Mouse (Mus musculus) layer of hippocampus, adult 6 months (tissue): ENCODE measurements around the gene Gm29797. TPM values are rescaled to one million over a fixed set of nuclear protein-coding genes. Genes with fewer than 3 reads are reported as not detected.

Experiments used
- long read RNA-seq, 2 experiments: library from polyadenylated mRNA; unstranded; transcript quantifications; one replicate each; pipeline ENCODE4 v2.0.0; 2019 to 2020
- polyA plus RNA-seq: library from polyadenylated mRNA; unstranded; fragments of <200 nt; fragmentation: Nextera tagmentation; gene quantifications from 2 replicates; pipeline ENCODE4 v1.2.3, GENCODE M21; 2021

The Gm29797 gene
- polyA plus RNA-seq, result not detected in 2 replicates
- long read RNA-seq, experiment 1, result 0 reads
- long read RNA-seq, experiment 2, result 0 reads

DNA sequence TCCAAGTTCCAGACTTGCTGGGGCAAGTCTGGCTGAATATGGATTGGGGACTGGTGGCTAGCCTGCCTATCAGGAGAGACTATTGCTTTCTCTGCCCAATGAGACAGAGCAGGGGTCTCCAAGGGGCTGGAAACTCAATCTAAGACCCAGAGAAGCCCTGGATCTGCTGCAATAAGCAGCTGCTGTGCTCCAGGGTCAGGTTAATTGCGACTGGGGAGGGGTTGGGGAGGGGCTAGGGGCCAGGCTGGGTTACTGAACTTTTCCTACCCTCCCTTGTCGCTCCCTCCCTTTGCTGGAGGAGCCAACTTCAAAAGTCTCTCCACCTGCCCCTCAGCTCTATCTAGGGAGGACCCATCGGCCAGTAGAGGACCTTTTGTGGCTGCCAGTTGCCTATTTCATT lies at the start of gene Gm29797:
Gene Gm29797 (plus strand): TSS at position 301 of the 400 bp plus-strand sequence.

DNA sequence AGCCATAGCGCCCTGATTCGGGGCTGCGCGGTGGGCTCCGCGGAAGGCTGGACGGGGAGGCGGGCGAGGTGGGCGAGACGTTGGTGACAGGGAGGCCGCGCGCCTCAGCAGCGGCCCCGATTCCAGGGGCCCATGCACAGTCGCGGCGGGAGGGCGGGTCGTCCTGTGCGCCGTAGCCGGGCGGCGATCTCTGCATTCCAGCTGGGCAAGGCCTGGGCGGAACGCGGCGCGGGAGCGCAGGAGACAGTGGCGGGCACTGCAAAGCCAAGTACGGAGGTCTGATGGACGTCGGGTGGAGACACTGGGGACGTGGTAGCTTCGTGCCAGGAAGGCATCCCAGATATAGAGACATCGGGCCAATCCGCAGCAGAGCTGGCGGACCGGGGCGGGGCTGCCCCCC lies 14.5 kb downstream of the Gm29797 start, which contains the start of gene Sox18:
Gene Sox18 (minus strand): TSS at position 315 of the 400 bp plus-strand sequence.

DNA sequence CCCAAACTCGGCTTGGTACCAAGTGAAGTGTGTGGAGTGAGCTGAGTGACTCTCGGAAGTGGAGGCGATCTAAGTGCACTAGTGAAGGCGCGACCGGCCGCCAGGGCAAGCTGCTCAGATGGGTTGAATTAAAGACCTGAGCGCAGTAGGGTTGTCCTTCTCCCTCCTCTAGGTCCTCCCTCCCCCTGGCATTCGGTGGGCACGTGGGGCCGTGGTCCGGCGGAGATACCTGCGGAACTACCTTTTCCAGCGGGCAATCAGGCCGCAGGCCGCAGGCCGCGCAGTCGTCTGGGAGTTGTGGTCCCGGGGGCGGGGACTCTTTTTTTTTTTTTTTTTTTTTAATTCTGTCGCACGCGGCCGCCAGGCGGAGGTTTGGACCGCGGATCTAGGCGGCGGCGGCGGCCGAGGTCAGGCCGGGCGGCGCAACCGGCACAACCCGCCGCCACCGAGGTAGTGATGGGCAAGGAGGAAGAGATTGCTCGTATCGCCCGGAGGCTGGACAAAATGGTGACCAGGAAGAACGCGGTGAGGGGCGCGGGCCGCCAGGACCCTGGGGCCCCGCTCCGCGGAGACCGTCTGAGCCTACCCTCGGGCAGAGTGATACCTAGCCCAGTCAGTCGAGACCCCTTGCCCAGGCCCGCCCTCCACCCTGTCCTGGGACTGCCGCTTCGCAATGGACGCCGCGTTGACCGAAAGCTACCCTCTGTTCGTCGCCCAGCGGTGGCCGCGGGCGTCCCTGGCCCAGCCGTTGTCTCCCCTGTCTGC lies 23.3 kb downstream of the Gm29797 start, which contains the start of gene Tcea2:
Gene Tcea2 (plus strand): TSS at position 360 of the 765 bp plus-strand sequence.

DNA sequence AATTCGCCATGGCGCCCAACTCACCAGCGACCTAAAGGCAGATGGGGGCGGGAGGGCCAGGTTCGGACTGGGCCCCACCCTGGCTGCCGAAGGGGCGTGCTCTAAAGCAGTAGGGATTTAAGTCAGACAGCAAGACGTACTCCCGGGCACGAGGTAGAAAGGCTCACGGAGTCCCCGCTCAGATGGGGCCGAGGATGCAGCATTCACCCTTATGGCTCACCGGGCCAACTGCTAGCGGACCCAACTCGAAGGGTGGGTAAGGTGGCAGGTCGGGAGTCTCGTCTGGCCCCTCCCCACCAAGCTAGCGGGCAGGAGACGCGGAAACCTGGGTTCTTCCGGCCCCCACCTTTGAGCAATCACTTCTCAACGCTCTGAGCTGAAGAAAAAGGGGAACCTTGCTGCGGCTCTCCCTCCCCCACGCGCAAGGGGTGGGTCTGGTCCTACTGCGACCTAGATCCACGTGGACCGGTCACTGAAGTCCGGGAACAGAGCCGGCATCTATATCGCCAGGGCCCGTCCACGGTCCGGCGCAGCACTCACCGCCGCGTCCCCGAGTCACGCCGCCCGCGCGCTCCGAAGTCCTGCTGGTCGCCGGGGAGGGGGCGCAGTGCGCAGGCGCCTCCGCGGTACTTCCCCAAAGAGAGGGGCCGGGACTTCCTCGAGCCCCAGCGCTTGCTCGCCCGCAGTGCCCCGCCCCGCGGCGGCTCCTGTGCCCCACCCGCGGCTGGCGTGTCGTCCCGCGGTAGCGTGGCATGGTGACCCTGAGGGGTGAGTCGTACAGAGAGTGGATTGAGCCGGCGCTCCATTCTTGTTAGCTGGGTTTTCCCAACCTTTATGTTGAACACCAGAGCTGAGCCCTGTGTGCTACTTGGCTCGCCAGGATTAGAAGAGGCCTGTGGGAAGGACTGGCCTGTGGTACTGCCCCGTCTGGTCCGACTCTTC lies 36.8 kb downstream of the Gm29797 start, which contains the start of gene Rgs19:
Gene Rgs19 (minus strand): TSS at position 639 of the 942 bp plus-strand sequence.

DNA sequence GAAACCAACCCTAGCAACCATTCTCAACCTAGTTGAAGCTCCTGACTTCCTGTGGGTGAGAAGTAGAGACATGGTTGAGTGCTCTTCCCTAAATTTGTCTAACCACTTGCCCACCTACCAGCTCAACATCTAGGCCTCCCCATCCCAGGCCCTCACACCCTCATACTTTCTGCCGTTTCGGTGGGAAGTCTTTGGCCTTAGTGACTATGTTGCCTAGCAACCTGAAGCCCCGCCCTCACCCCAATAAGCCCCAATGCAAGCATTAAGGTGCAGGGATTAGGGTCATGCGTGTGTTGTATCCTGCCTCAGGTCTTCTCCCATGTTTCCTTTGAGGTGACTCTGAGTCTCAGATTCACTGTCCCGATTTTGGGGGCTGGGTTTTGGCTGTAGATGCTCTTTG lies 41.4 kb downstream of the Gm29797 start, which contains the start of gene Lkaaear1:
Gene Lkaaear1 (minus strand): TSS at position 202 of the 400 bp plus-strand sequence.

Other genes with a start within 250 kb of the Gm29797 start
- gene Zbtb46, start 197.6 kb upstream of the Gm29797 start, polyA plus RNA-seq, result 2.8 and 3.0 TPM in 2 replicates
- not detected in 2 replicates for gene Abhd16b, start 163.8 kb upstream of the Gm29797 start, polyA plus RNA-seq
- 92.7 and 98.3 TPM in 2 replicates for gene Tpd52l2, start 159.9 kb upstream of the Gm29797 start, polyA plus RNA-seq
- 113 and 124 TPM in 2 replicates for gene Dnajc5, start 136.5 kb upstream of the Gm29797 start, polyA plus RNA-seq
- 27.8 and 30.1 TPM in 2 replicates for gene Uckl1, start 72.1 kb upstream of the Gm29797 start, polyA plus RNA-seq
- gene Prpf6, start 65.2 kb upstream of the Gm29797 start, polyA plus RNA-seq, result 51.0 and 58.7 TPM in 2 replicates
- 8.0 and 8.6 TPM in 2 replicates for gene Zfp512b, start 64.2 kb upstream of the Gm29797 start, polyA plus RNA-seq
- gene Samd10, start 57.8 kb upstream of the Gm29797 start, polyA plus RNA-seq, result 13.9 and 18.8 TPM in 2 replicates
- gene Sox18, start 14.6 kb downstream of the Gm29797 start, polyA plus RNA-seq, result 2.4 and 4.7 TPM in 2 replicates
- gene Tcea2, start 23.3 kb downstream of the Gm29797 start, polyA plus RNA-seq, result 54.4 and 58.7 TPM in 2 replicates
- 48.8 and 52.4 TPM in 2 replicates for gene Rgs19, start 36.9 kb downstream of the Gm29797 start, polyA plus RNA-seq
- gene Lkaaear1, start 41.4 kb downstream of the Gm29797 start, polyA plus RNA-seq, result not detected in 2 replicates
- 21.8 and 24.4 TPM in 2 replicates for gene Oprl1, start 58.0 kb downstream of the Gm29797 start, polyA plus RNA-seq
- 0.93 and 1.0 TPM in 2 replicates for gene Myt1, start 106.3 kb downstream of the Gm29797 start, polyA plus RNA-seq
- 17.0 and 19.4 TPM in 2 replicates for gene Pcmtd2, start 180.8 kb downstream of the Gm29797 start, polyA plus RNA-seq
- gene Polr3k, start 207.3 kb downstream of the Gm29797 start, polyA plus RNA-seq, result 39.8 and 40.5 TPM in 2 replicates